Mouse (Mus musculus) heart, postnatal 10 days (tissue): ENCODE measurements around the gene Cacna1i. TPM values are rescaled to one million over a fixed set of nuclear protein-coding genes. Genes with fewer than 3 reads are reported as not detected.

ENCODE experiments used
- DNase-seq, 2 experiments: peaks; one replicate each; pipeline ENCODE4 v3.0.0; 2021
- intact Hi-C: fragments of 180-260 bp; cut with DNase I; formaldehyde crosslinking; loops from one replicate; pipeline ENCODE4 v1.15.1; 2025
- total RNA-seq, 2 experiments: library from RNA; stranded (reverse); gene quantifications; 2 replicates each; pipeline ENCODE4 v1.2.3; 2021

Gene Cacna1i
- total RNA-seq, 2 experiments from 2014 or later, result 0.05 TPM; not detected in 1

DNA sequence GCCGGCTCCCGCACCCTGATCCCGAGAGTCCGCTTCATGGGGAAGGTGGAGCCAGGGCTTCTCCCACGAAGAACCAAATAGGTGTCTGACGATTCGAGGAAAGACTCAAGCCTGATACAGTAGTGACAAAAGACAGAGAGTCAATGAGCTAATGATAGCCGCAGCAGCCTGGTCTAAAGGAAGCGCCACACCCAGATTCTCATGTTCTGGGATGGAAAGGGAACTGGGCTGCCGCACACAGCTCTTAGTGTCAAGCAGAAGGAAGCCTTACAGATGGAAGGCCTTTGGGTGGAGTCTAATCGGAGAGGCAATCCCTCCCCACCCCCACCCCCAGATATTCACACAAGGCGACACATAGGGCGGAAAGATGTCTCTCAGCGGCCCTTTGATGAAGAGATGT, 104.8 kb downstream of the Cacna1i start:
- intact Hi-C loops, result no loop called here

GRCm38 (mm10) chr15:80395035-80395434, 108.0 kb downstream of the Cacna1i start:
- intact Hi-C loops, result no loop called here
- no peak for DNase-seq

More for the DNA sequence above, 104.8 kb downstream of the Cacna1i start:
- DNase-seq, result no peak

DNA sequence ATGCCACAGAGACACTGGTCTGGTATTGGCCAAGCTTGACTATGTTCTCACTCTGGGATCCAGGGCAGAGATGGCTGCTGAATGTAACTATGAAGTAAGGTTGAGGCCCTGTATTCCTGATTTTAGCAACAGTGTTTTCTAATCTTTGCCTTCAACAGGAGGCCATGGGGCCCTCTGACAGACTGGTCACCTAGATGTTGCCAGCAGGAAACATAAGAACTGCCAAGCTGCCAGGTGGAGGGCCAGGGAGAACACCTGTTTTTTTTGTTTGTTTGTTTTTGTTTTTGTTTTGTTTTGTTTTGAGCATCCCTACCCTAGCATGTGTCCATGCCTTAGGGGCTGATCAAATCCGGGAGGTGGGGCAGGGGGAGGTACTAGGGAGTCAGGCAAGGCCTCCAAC, 112.4 kb downstream of the Cacna1i start:
- intact Hi-C loops, result no loop called here
- DNase-seq, result no peak

DNA sequence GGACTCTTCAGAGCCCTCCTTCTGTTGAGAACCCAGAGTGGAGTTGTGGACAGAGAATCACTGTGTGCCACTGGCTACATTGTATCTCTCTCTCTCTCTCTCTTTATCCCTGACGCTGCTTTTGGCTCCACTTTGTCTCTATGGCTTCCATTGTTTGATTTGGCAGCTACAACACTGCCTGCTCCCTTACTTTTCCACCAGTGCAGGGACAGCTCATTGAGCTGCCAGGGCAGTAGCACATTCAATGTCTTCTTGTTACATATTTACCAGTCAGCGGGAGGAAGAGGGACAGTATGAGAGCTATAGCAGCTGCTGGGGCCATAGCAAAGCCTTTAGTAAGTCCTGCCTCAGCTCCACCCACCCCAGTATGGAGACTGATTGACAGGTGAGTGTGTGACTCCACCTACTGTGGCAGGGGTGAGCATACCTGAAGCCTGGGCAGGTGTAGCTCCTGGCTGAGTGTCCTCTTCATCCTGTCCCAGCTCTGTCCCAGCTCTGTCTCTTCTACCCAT, 114.4 kb downstream of the Cacna1i start:
- intact Hi-C loops, result no loop called here
- DNase-seq, result peak; percentile 8 to 16

DNA sequence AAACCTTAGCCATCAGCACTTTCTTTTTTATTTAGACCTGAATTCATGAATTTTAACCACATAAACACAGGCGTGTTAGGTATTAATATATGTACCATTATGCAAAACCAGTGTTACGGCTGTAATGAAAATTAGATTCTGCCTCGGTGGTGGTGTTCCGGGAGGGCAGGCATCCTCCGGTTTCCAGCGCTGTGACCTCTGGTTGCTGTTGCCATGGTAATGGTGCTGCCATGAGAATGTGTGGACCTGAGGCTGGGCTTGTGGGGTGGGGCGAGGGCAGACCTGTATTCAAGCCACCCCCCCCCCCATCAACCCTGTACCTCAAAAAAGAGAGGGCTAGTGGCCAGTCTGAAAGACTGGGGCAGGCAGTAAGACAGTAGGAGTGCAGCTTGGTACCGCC, 114.9 kb downstream of the Cacna1i start:
- intact Hi-C loops, result no loop called here
- DNase-seq, result no peak

DNA sequence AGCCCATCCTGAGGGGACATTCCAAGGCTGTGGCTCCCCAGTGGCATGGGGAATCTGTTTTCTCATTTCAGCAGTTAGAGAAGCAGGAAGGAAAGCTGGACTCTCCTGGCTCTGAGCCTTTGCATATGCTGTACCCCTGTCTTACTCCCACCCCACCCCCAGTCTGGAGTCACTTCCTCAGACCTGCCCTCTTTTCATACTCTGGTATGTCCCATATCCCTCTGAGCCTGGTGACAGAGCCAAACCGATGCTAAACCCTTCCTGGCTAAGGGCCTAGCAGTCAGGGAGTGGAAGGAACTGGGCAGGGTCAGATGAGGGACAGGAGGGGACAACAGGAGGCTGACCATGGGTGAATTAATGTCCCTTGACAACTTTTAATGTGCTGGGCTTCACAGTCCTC, 120.8 kb downstream of the Cacna1i start:
- intact Hi-C loops, result no loop called here
- peak; percentile 41 to 42 for DNase-seq

- DNase-seq, result no peak
- intact Hi-C loops, result no loop called here
Measured at GRCm38 (mm10) chr15:80410661-80411060, 123.6 kb downstream of the Cacna1i start.

DNA sequence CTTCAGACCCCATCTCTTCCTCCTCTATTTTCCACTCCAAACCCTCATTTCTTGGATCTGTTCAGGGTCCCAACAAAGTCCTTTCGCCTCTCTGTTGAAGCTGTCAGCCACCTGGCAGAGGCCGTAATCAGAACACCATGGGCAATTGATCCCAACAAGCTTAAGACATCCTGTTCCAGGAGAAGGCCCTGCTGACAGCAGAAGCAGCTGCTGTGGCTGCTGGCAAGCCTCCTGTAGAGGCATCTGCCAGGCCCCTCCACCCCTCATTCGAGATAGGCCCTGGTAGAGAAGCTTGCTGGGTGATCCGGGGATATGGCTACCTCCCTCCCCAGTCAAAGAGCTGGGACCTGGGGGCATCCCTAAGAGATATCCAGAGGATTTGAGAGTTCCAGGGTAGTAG, 126.0 kb downstream of the Cacna1i start:
- no peak for DNase-seq
- intact Hi-C loops, result no loop called here

- intact Hi-C loops, result no loop called here
- DNase-seq, result peak; percentile 26 to 48
Measured at GRCm38 (mm10) chr15:80413988-80414721, 127.1 kb downstream of the Cacna1i start.

GRCm38 (mm10) chr15:80415132-80415531, 128.1 kb downstream of the Cacna1i start:
- intact Hi-C loops, result no loop called here
- no peak for DNase-seq

GRCm38 (mm10) chr15:80417066-80417465, 130.0 kb downstream of the Cacna1i start:
- intact Hi-C loops, result no loop called here

GRCm38 (mm10) chr15:80418146-80418545, 131.1 kb downstream of the Cacna1i start:
- DNase-seq, result no peak
- intact Hi-C loops, result no loop called here

More at GRCm38 (mm10) chr15:80417066-80417465, 130.0 kb downstream of the Cacna1i start:
- no peak for DNase-seq

DNA sequence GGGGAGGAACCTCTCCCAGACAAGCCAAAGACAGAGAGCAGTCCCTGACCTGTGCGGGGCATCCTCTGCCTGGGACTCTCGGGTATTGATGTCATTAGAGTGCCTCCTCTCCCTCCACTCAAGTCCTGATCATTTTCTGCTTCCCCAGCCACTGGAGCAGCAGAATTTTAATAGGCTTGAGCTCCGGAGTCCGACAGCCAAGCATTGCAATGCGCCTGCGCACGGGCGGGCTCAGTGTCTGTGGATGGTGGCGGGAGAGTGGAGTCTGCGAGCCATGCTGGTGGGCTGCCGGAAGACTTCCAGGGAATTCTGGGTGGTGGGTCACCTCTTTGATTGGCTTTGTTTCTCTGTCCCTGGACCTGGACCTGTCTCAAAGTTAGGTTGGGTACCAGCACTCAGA, 143.3 kb downstream of the Cacna1i start:
- intact Hi-C loops, result no loop called here
- DNase-seq, result no peak

- DNase-seq, result no peak
- intact Hi-C loops, result no loop called here
Measured at GRCm38 (mm10) chr15:80436961-80437360, 149.9 kb downstream of the Cacna1i start.

DNA sequence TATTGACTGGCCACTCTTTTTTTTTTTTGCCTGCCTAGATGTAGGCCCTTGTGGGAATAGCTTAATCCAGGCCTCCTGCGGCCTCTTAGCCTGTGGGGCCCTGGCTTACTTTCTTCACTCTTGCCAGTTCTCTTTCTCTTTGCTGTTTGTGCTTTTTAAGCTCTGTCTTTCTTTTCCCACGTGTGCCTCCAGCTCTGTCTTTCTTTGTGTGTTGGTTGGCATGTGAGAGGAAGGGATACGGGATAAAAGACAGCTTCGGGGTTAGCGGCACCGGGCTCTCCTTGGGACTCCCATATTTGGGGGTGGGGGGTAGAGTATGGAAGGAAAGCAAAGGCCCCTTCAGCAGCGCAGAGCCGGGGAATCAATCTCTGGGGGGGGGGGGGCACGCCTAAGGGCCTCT, 151.0 kb downstream of the Cacna1i start:
- DNase-seq, result no peak
- intact Hi-C loops, result no loop called here

- DNase-seq, result no peak
- intact Hi-C loops, result no loop called here
Measured at GRCm38 (mm10) chr15:80438423-80438822, 151.4 kb downstream of the Cacna1i start.

GRCm38 (mm10) chr15:80440195-80440594, 153.2 kb downstream of the Cacna1i start:
- intact Hi-C loops, result no loop called here
- DNase-seq, result no peak

- DNase-seq, result no peak
- intact Hi-C loops, result no loop called here
Measured at GRCm38 (mm10) chr15:80445956-80446687, 159.1 kb downstream of the Cacna1i start.
